Mouse (Mus musculus) thymus, adult 2 months (tissue): ENCODE data around the gene Cenpo. TPM values are rescaled to one million over a fixed set of nuclear protein-coding genes. Genes with fewer than 3 reads are reported as not detected.
A peak's percentile ranks its signal among the peaks of the same experiment; 100 is the strongest.

Experiments
- DNase-seq: peaks from one replicate; pipeline ENCODE4 v3.0.0; 2021
- H3K27ac ChIP-seq: fragments of 200-500 bp; 2 replicates; pipeline ENCODE4 v1.5.1; 2012; ENCODE audit warnings: low read length, control low read depth; ENCODE audit not compliant: control insufficient read depth, insufficient read depth
- H3K27me3 ChIP-seq: fragments of 200-500 bp; 2 replicates; pipeline ENCODE4 v1.6.1; 2012; ENCODE audit warnings: mild to moderate bottlenecking, low read length, moderate library complexity, mixed read lengths; ENCODE audit not compliant: control insufficient read depth, insufficient read depth
- H3K36me3 ChIP-seq: fragments of 200-500 bp; 2 replicates; pipeline ENCODE4 v1.6.1; 2012; ENCODE audit warnings: mild to moderate bottlenecking, low read length, moderate library complexity; ENCODE audit not compliant: control insufficient read depth, insufficient read depth
- H3K4me1 ChIP-seq: fragments of 200-500 bp; replicated peaks from 2 replicates; pipeline ENCODE4 v1.6.1; 2012; ENCODE audit warnings: low read length; ENCODE audit not compliant: control insufficient read depth, insufficient read depth
- H3K4me3 ChIP-seq: fragments of 200-500 bp; 2 replicates; pipeline ENCODE4 v1.5.1; 2012; ENCODE audit warnings: mild to moderate bottlenecking, low read length, control low read depth, moderate library complexity; ENCODE audit not compliant: control insufficient read depth, insufficient read depth
- CTCF ChIP-seq: fragments of 200-500 bp; IDR thresholded peaks from 2 replicates; pipeline ENCODE4 v1.5.1; 2012; ENCODE audit warnings: mild to moderate bottlenecking, control low read depth, low read length, moderate library complexity, borderline replicate concordance; ENCODE audit not compliant: control insufficient read depth, poor library complexity, insufficient read depth; ENCODE audit errors: extremely low read depth
- POLR2A ChIP-seq: fragments of 200-500 bp; IDR thresholded peaks from 2 replicates; pipeline ENCODE4 v1.6.1; 2012; ENCODE audit warnings: mild to moderate bottlenecking, low read length, control low read depth, moderate library complexity; ENCODE audit not compliant: control insufficient read depth, poor library complexity, insufficient read depth; ENCODE audit errors: extremely low read depth
- WGBS: fragments of 180-500 bp; shearing (Covaris S2); methylation state at CpG from one replicate; pipeline ENCODE4 v1.1.7; 2018; 5-methylcytosine and 5-hydroxymethylcytosine counted together
- polyA plus RNA-seq: library from polyadenylated mRNA; depleted of rRNA; stranded (reverse); fragments of >200 nt; gene quantifications from 2 replicates; pipeline ENCODE4 v1.2.3, GENCODE M21; 2012; rRNA removed

Gene Cenpo
- polyA plus RNA-seq: 30.9 and 33.8 TPM in 2 replicates

GRCm38 (mm10) chr12:4233572-4234508 is at the start of gene Cenpo, which contains the start of gene Ptrhd1:
Cenpo (minus strand) TSS chr12:4234294.
Ptrhd1 (plus strand) TSS chr12:4234027.
- peak; percentile 53; the same call in 1 of the 2 replicates for TF ChIP-seq CTCF
- peak; percentile 69; the same call in 1 of the 2 replicates for TF ChIP-seq POLR2A
- Histone ChIP-seq H3K27me3 (no peaks in the 10 kb centered on the region), H3K4me1 (no peaks in the 10 kb centered on the region), H3K27ac (peak within 1 kb of the TSS; percentile 71), H3K36me3 (peaks cover 12% of the 10 kb centered on the region), H3K4me3 (peak within 1 kb of the TSS; percentile 57)
- DNase-seq: peak; percentile 94
- WGBS: under 1% methylated on average over 50 of the region's 50 CpGs

GRCm38 (mm10) chr12:4279878-4280277 is 45.8 kb upstream of the Cenpo start:
- DNase-seq: no peak
- Histone ChIP-seq H3K27me3 (no peaks in the 10 kb centered on the region), H3K36me3 (peaks cover 3% of the 10 kb centered on the region; the same call in 1 of the 2 replicates), H3K4me1 (no peaks in the 10 kb centered on the region), H3K27ac (no peak overlapping the region), H3K4me3 (no peak overlapping the region)
- TF ChIP-seq CTCF (no peak), POLR2A (no peak)
- WGBS: 79% methylated on average over 3 of the region's 3 CpGs

- no peak for DNase-seq
- WGBS: 69% methylated on average over 3 of the region's 3 CpGs
- Histone ChIP-seq H3K27me3 (no peaks in the 10 kb centered on the region), H3K27ac (no peak overlapping the region), H3K36me3 (peaks cover 9% of the 10 kb centered on the region), H3K4me3 (no peak overlapping the region), H3K4me1 (no peaks in the 10 kb centered on the region)
- no peak for TF ChIP-seq POLR2A
- no peak for TF ChIP-seq CTCF
These were observed 45.1 kb upstream of the Cenpo start for GRCm38 (mm10) chr12:4278978-4279755.

GRCm38 (mm10) chr12:4271078-4271477 is 37.0 kb upstream of the Cenpo start:
- H3K27me3 ChIP-seq: no peaks in the 10 kb centered on the region
- peaks cover 24% of the 10 kb centered on the region for H3K36me3 ChIP-seq
- WGBS: 97% methylated on average over 6 of the region's 6 CpGs
- TF ChIP-seq CTCF (no peak), POLR2A (no peak)
- H3K27ac ChIP-seq: no peak overlapping the region
- H3K4me3 ChIP-seq: no peak overlapping the region
- no peak for DNase-seq
- 0 out of 2 replicates have a peak, but pooled peaks cover 2% of the 10 kb centered on the region for H3K4me1 ChIP-seq

GRCm38 (mm10) chr12:4267765-4268164 is 33.7 kb upstream of the Cenpo start:
- TF ChIP-seq CTCF (no peak), POLR2A (no peak)
- no peaks in the 10 kb centered on the region for H3K27me3 ChIP-seq
- DNase-seq: no peak
- WGBS: 95% methylated on average over 4 of the region's 4 CpGs
- H3K4me1 ChIP-seq: 0 out of 2 replicates have a peak, but pooled peaks cover 2% of the 10 kb centered on the region
- no peak overlapping the region for H3K27ac ChIP-seq
- peaks cover 18% of the 10 kb centered on the region for H3K36me3 ChIP-seq
- no peak overlapping the region for H3K4me3 ChIP-seq
